Mouse (Mus musculus): Measurements from ENCODE around the gene Cyp2j9. TPM values are rescaled to one million over a fixed set of nuclear protein-coding genes. Genes with fewer than 3 reads are reported as not detected.

The Cyp2j9 gene
- polyA plus RNA-seq, 1 experiment = 6.7 TPM

DNA sequence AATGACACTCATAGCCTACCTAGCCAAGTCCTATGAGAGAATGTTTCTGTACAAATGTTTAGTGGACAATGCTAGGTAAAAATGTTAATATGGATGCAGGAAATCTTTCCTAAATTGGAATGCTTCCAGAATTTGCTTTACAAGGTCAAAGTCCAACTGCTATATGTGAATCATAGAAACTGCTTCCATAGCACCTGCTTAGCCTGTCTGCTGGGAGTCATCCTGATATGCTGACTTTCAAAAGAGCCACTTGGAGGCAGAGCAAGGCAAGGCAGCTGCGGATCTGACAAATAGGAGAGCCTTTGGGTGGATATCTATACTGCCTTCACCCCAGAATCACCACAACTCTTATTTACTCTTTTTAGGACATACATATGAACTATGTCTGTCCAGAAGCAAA is 23.4 kb downstream of the Cyp2j9 start:
- TF ChIP-seq CTCF (conservative IDR thresholded peaks at IDR 0.05; ENCODE audit: insufficient read depth, insufficient read length, low read depth, low read length) = no peak
- TF ChIP-seq POLR2A (IDR thresholded peaks at IDR 0.05; ENCODE audit: low read depth, low read length) = no peak
- Histone ChIP-seq H3K4me1 (ENCODE audit: control insufficient read depth, insufficient read depth, low read length) (no peaks in the 10 kb centered on the region), H3K27me3 (replicated peaks; ENCODE audit: control insufficient read depth, insufficient read depth, low read length) (no peaks in the 10 kb centered on the region), H3K4me3 (ENCODE audit: insufficient read depth, low read depth, low read length) (no peak overlapping the region), H3K27ac (ENCODE audit: insufficient read depth, low read depth, low read length) (no peak overlapping the region), H3K36me3 (ENCODE audit: control insufficient read depth, insufficient read depth, low read length) (peaks cover 1% of the 10 kb centered on the region)
- no peak for DNase-seq
- WGBS = 63% methylated on average over 1 of the region's 1 CpGs

DNA sequence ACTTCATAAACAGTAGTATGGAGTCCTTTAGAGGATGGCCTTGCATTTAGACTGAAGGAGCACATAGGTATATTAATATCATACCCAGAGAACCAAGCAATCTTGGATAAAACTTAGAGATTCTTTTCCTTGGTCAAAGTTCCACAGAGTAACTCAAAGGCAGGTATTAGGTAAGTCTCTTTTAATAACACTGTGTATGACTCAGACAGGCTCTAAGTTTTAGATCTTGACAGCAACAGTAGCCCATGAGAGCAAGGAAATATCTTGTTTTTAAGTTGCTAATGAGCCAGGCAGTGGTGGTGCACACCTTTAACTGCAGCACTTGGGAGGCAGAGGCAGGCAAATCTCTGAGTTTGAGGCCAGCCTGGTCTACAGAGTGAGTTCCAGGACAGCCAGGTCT is 25.6 kb downstream of the Cyp2j9 start:
- peaks cover 1% of the 10 kb centered on the region for H3K36me3 ChIP-seq (ENCODE audit: control insufficient read depth, insufficient read depth, low read length)
- H3K4me3 ChIP-seq (ENCODE audit: insufficient read depth, low read depth, low read length) = no peak overlapping the region
- H3K4me1 ChIP-seq (ENCODE audit: control insufficient read depth, insufficient read depth, low read length) = no peaks in the 10 kb centered on the region
- H3K27ac ChIP-seq (ENCODE audit: insufficient read depth, low read depth, low read length) = no peak overlapping the region
- no peak for TF ChIP-seq CTCF (conservative IDR thresholded peaks at IDR 0.05; ENCODE audit: insufficient read depth, insufficient read length, low read depth, low read length)
- TF ChIP-seq POLR2A (IDR thresholded peaks at IDR 0.05; ENCODE audit: low read depth, low read length) = no peak
- DNase-seq = no peak
- no peaks in the 10 kb centered on the region for H3K27me3 ChIP-seq (replicated peaks; ENCODE audit: control insufficient read depth, insufficient read depth, low read length)

DNA sequence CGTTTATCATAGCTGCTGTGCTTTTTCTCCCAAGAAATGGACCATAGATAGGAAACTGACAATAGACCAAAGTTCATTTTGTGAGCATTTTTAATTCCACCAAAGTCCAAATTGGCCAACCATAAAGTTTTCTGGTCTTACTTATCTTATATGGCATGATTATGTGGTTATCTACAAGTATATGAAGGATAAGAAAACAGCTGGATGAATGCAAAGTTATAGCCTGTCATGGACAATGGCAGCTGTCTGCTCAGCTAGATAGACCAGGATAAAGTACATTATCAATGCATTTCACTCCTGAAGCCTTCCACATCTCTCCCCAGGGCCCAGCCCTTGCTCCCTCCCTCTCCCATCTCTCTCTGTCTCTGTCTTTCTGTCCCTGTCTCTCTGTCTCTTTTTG is 30.9 kb downstream of the Cyp2j9 start:
- TF ChIP-seq CTCF (conservative IDR thresholded peaks at IDR 0.05; ENCODE audit: insufficient read depth, insufficient read length, low read depth, low read length) = no peak
- TF ChIP-seq POLR2A (IDR thresholded peaks at IDR 0.05; ENCODE audit: low read depth, low read length) = no peak
- Histone ChIP-seq H3K4me1 (ENCODE audit: control insufficient read depth, insufficient read depth, low read length) (no peaks in the 10 kb centered on the region), H3K27me3 (replicated peaks; ENCODE audit: control insufficient read depth, insufficient read depth, low read length) (no peaks in the 10 kb centered on the region), H3K27ac (ENCODE audit: insufficient read depth, low read depth, low read length) (no peak overlapping the region), H3K36me3 (ENCODE audit: control insufficient read depth, insufficient read depth, low read length) (no peaks in the 10 kb centered on the region), H3K4me3 (ENCODE audit: insufficient read depth, low read depth, low read length) (no peak overlapping the region)
- WGBS = 60% methylated on average over 1 of the region's 1 CpGs
- no peak for DNase-seq

DNA sequence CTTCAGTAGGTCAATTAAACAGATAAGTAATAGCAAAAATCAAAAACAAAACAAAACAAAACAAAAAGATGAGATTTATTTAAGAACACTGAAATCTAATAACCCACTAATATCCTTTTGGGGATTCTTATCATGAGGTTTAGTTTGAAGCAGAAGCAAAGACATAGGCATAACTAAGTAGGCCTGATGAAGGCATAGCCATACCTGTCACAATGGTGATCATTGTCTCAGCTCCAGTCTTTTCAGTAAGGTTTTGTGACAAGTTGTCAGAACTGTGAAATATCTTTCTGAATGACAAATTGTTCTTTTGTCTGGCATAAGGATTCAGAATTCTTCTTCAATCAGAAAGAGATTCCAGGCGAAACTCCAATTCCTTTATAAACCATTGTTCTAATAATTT is 31.6 kb downstream of the Cyp2j9 start:
- DNase-seq = no peak
- H3K4me3 ChIP-seq (ENCODE audit: insufficient read depth, low read depth, low read length) = no peak overlapping the region
- no peaks in the 10 kb centered on the region for H3K36me3 ChIP-seq (ENCODE audit: control insufficient read depth, insufficient read depth, low read length)
- TF ChIP-seq CTCF (conservative IDR thresholded peaks at IDR 0.05; ENCODE audit: insufficient read depth, insufficient read length, low read depth, low read length) (no peak), POLR2A (IDR thresholded peaks at IDR 0.05; ENCODE audit: low read depth, low read length) (no peak)
- no peaks in the 10 kb centered on the region for H3K27me3 ChIP-seq (replicated peaks; ENCODE audit: control insufficient read depth, insufficient read depth, low read length)
- no peaks in the 10 kb centered on the region for H3K4me1 ChIP-seq (ENCODE audit: control insufficient read depth, insufficient read depth, low read length)
- 94% methylated on average over 1 of the region's 1 CpGs for WGBS
- H3K27ac ChIP-seq (ENCODE audit: insufficient read depth, low read depth, low read length) = no peak overlapping the region

DNA sequence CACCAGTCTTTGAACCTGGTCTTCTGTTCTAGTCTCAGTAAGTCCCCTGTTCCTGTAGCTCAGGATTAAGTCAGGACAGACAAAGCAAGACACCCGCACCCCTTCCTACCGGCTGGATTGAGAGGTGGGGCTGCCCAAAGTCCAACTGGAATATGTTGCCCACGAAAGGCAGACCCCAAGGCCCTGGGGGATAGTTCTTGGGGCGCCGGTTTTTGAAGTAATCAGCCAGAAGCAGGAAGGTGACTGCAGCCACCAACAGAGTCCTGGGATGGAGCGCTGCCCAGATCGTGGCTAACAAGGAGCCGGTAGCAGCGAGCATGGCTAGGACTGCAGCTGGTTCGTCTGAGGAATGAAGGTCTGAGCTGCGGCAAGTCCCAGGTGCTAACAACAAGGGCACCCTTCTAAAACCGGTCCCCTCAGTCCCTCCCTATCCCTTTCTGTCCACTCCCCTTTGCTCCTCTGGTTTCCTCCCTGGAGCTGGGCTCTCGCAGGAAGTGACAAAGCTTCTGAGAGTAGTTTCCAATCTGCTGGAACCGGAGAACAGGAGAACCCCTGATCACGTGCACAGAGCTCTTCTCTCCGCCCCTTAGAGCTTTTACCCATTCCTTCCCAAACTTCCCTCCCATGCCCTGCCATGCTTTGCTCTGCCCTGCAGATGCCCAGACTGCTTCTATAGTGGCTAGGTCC is 38.1 kb downstream of the Cyp2j9 start, which contains the start of gene Cyp2j6:
Gene Cyp2j6 (minus strand): TSS at position 529 of the 687 bp plus-strand sequence.
- TF ChIP-seq POLR2A (IDR thresholded peaks at IDR 0.05; ENCODE audit: low read depth, low read length) (peak; percentile 16), CTCF (conservative IDR thresholded peaks at IDR 0.05; ENCODE audit: insufficient read depth, insufficient read length, low read depth, low read length) (no peak)
- WGBS = under 1% methylated on average over 16 of the region's 16 CpGs
- DNase-seq = peak; percentile 65
- Histone ChIP-seq H3K27ac (ENCODE audit: insufficient read depth, low read depth, low read length) (peak within 1 kb of the TSS; percentile 11), H3K4me1 (ENCODE audit: control insufficient read depth, insufficient read depth, low read length) (peaks cover 2% of the 10 kb centered on the region; the same call in 1 of the 2 replicates), H3K36me3 (ENCODE audit: control insufficient read depth, insufficient read depth, low read length) (no peaks in the 10 kb centered on the region), H3K27me3 (replicated peaks; ENCODE audit: control insufficient read depth, insufficient read depth, low read length) (no peaks in the 10 kb centered on the region), H3K4me3 (ENCODE audit: insufficient read depth, low read depth, low read length) (peak within 1 kb of the TSS; percentile 86)

DNA sequence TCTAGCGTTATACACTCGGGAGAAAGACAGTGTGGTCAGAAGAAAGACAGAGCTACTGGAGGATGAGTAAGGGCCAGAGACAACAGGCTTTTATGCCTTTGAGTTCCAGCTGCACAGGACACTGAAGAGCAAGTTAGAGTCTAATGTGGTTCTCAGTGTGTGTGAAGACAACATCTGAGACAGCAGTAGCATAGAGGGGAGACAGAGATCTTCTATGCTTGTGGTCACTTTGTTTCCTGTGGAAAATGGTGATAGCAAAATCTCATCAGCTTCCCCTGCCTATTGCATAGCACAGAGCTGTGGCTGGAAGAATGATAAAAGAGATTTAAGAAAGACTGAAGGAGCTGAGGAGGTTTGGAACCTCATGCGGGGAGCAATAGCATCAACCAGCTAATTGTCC is 39.8 kb downstream of the Cyp2j9 start:
- no peak overlapping the region for H3K27ac ChIP-seq (ENCODE audit: insufficient read depth, low read depth, low read length)
- no peak for TF ChIP-seq CTCF (conservative IDR thresholded peaks at IDR 0.05; ENCODE audit: insufficient read depth, insufficient read length, low read depth, low read length)
- no peak for TF ChIP-seq POLR2A (IDR thresholded peaks at IDR 0.05; ENCODE audit: low read depth, low read length)
- no peak for DNase-seq
- no peaks in the 10 kb centered on the region for H3K36me3 ChIP-seq (ENCODE audit: control insufficient read depth, insufficient read depth, low read length)
- no peaks in the 10 kb centered on the region for H3K27me3 ChIP-seq (replicated peaks; ENCODE audit: control insufficient read depth, insufficient read depth, low read length)
- WGBS = 81% methylated on average over 3 of the region's 3 CpGs
- peaks cover 2% of the 10 kb centered on the region; the same call in 1 of the 2 replicates for H3K4me1 ChIP-seq (ENCODE audit: control insufficient read depth, insufficient read depth, low read length)
- H3K4me3 ChIP-seq (ENCODE audit: insufficient read depth, low read depth, low read length) = no peak overlapping the region

DNA sequence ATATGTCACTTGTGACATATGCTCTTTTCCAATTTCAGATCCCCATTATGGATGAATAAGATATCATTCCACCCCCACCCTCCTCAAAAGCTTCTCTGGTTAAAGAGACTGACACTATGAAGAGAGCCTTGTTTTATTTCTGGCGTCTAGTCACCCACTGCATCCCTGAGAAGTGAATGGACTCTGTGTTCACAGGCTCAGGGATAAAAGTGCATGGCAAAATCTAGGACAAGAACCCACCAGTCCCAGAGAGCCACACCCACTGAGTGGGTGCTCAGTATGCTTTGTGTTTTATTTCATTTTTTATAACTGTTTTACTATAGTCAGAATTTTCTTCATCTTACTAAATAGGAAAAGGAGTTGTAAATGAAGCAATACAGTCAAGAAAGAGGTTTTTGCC is 45.4 kb downstream of the Cyp2j9 start:
- Histone ChIP-seq H3K27ac (ENCODE audit: insufficient read depth, low read depth, low read length) (no peak overlapping the region), H3K27me3 (replicated peaks; ENCODE audit: control insufficient read depth, insufficient read depth, low read length) (no peaks in the 10 kb centered on the region), H3K36me3 (ENCODE audit: control insufficient read depth, insufficient read depth, low read length) (no peaks in the 10 kb centered on the region), H3K4me3 (ENCODE audit: insufficient read depth, low read depth, low read length) (no peak overlapping the region), H3K4me1 (ENCODE audit: control insufficient read depth, insufficient read depth, low read length) (no peaks in the 10 kb centered on the region)
- WGBS = 86% methylated on average over 1 of the region's 1 CpGs
- no peak for DNase-seq
- no peak for TF ChIP-seq CTCF (conservative IDR thresholded peaks at IDR 0.05; ENCODE audit: insufficient read depth, insufficient read length, low read depth, low read length)
- TF ChIP-seq POLR2A (IDR thresholded peaks at IDR 0.05; ENCODE audit: low read depth, low read length) = no peak

All from kidney, adult 2 months (tissue).